Mouse (Mus musculus) gastrocnemius, postnatal 14 days (tissue): ENCODE results near the gene Tex13c1. TPM values are rescaled to one million over a fixed set of nuclear protein-coding genes. Genes with fewer than 3 reads are reported as not detected.

Source experiments
- DNase-seq: peaks from one replicate; pipeline ENCODE4 v3.0.0; 2021; ENCODE audit warnings: mixed read lengths
- intact Hi-C: fragments of 180-260 bp; cut with DNase I; formaldehyde crosslinking; loops from one replicate; pipeline ENCODE4 v1.15.1; 2025; ENCODE audit warnings: low total_unique reads
- long read RNA-seq, 2 experiments: library from polyadenylated mRNA; stranded (forward); transcript quantifications; one replicate each; pipeline ENCODE4 v2.0.0; 2021
- total RNA-seq, 2 experiments: library from RNA; stranded (reverse); gene quantifications; 2 replicates each; pipeline ENCODE4 v1.2.3; 2021

Gene Tex13c1
- total RNA-seq = not detected
- long read RNA-seq, experiment 1 = 0 reads
- long read RNA-seq, experiment 2 = 0 reads

DNA sequence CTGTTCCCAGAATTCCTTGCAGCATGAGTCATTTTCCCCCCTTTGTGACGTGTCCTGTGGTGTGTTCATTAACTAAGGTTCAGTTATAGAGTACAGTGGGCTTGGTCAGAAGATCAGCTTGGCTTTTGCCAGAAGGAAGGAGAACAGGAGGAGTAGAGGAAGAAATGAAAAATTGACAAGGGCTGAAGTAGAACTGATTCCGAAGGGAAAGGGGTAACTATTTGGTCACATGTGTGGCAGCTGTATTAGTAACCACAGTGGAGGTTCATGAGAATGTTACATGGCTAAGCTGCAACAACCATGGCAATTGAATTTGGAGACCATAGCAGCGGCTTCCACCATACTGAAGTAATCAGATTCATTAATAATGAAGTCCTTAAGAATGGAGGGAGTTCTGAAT, at the start of gene Tex13c1:
TSS of gene Tex13c1 (plus strand) at position 301 of the 400 bp plus-strand sequence.
- intact Hi-C loops = no loop called here
- DNase-seq = no peak

Other genes with a start within 250 kb of the Tex13c1 start
- under 1 TPM; 0.13 to 0.16 TPM for gene Tenm1, start 162.0 kb upstream of the Tex13c1 start, total RNA-seq